Mouse (Mus musculus) intestine, embryonic 16.5 days (tissue): ENCODE data around the gene Gprin1. TPM values are rescaled to one million over a fixed set of nuclear protein-coding genes. Genes with fewer than 3 reads are reported as not detected.

Experiments
- ATAC-seq: fragments of 200-750 bp; cut with Nextera tagmentation; 2 replicates; pipeline ENCODE4 v1.8.0; 2017; ENCODE audit warnings: moderate TSS enrichment, moderate library complexity
- H3K27ac ChIP-seq: fragments of 300-500 bp; sonication (generic); 2 replicates; pipeline ENCODE4 v1.5.1; 2014; ENCODE audit warnings: mild to moderate bottlenecking, low read length
- H3K27me3 ChIP-seq: fragments of 300-500 bp; sonication (generic); replicated peaks from 2 replicates; pipeline ENCODE4 v1.6.1; 2014; ENCODE audit warnings: low read length, control low read depth, mixed read lengths; ENCODE audit not compliant: control insufficient read depth, insufficient read depth
- H3K36me3 ChIP-seq: fragments of 300-500 bp; sonication (generic); 2 replicates; pipeline ENCODE4 v1.6.1; 2014; ENCODE audit warnings: low read length, control low read depth; ENCODE audit not compliant: control insufficient read depth, insufficient read depth
- H3K4me1 ChIP-seq: fragments of 300-500 bp; sonication (generic); 2 replicates; pipeline ENCODE4 v1.6.1; 2014; ENCODE audit warnings: low read length, control low read depth, mixed read lengths; ENCODE audit not compliant: control insufficient read depth, insufficient read depth
- H3K4me2 ChIP-seq: fragments of 300-500 bp; sonication (generic); 2 replicates; pipeline ENCODE4 v1.6.1; 2014; ENCODE audit warnings: low read depth, low read length, control low read depth
- H3K4me3 ChIP-seq: fragments of 300-500 bp; sonication (generic); 2 replicates; pipeline ENCODE4 v1.5.1; 2014; ENCODE audit warnings: mild to moderate bottlenecking, low read length
- H3K9ac ChIP-seq: fragments of 300-500 bp; sonication (generic); 2 replicates; pipeline ENCODE4 v1.6.1; 2014; ENCODE audit warnings: low read depth, low read length
- H3K9me3 ChIP-seq: fragments of 300-500 bp; sonication (generic); 2 replicates; pipeline ENCODE4 v1.6.1; 2016; ENCODE audit warnings: low read length, control low read depth; ENCODE audit not compliant: control insufficient read depth
- WGBS: fragments of 180-500 bp; shearing (Covaris S2); extraction: QIAGEN DNeasy Blood & Tissue Kit; methylation state at CpG from one replicate; pipeline ENCODE4 v1.1.7; 2014; 5-methylcytosine and 5-hydroxymethylcytosine counted together
- polyA plus RNA-seq: library from polyadenylated mRNA; unstranded; fragments of >200 nt; fragmentation: Nextera tagmentation; extraction: Ambion mirVana; gene quantifications from 2 replicates; pipeline ENCODE4 v1.2.1, GENCODE M21; 2015

Gene Gprin1
- polyA plus RNA-seq, 1 experiment from 2014 or later: 0.15 TPM

DNA sequence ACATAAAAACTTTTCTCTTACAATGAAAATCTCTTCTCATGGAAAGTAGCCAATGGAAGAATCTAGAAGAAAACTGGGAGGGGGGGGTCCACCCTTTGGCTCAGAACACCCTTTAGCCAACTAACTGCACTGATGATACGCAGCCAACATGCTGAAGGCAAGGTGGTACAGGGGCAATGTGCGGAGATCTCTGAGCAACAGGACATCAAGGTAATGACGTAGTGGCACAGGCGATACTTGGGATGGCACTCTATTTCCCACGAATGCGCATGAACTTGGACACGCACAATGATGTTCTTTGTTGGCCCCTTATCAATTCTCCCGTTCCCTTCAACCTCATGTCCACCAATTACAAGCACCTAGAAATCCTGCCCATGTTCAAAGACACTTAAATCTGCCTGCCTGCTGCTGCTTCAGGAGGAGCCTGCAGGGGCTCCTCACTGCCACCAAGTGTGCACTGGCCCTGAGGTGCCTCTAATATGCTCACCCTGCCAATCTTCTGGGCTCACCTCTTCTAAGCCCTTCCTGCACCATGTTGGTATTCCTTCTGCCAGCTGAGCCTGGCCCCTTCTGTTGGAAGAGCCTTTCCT lies 59.4 kb downstream of the Gprin1 start:
- ATAC-seq: no peak
- H3K4me3 ChIP-seq: no peak overlapping the region
- no peaks in the 10 kb centered on the region for H3K9me3 ChIP-seq
- no peaks in the 10 kb centered on the region for H3K27me3 ChIP-seq
- H3K9ac ChIP-seq: no peak overlapping the region
- WGBS: 85% methylated on average over 8 of the region's 8 CpGs
- H3K36me3 ChIP-seq: no peaks in the 10 kb centered on the region
- H3K4me2 ChIP-seq: no peak overlapping the region
- no peak overlapping the region for H3K27ac ChIP-seq
- H3K4me1 ChIP-seq: peaks cover 46% of the 10 kb centered on the region

DNA sequence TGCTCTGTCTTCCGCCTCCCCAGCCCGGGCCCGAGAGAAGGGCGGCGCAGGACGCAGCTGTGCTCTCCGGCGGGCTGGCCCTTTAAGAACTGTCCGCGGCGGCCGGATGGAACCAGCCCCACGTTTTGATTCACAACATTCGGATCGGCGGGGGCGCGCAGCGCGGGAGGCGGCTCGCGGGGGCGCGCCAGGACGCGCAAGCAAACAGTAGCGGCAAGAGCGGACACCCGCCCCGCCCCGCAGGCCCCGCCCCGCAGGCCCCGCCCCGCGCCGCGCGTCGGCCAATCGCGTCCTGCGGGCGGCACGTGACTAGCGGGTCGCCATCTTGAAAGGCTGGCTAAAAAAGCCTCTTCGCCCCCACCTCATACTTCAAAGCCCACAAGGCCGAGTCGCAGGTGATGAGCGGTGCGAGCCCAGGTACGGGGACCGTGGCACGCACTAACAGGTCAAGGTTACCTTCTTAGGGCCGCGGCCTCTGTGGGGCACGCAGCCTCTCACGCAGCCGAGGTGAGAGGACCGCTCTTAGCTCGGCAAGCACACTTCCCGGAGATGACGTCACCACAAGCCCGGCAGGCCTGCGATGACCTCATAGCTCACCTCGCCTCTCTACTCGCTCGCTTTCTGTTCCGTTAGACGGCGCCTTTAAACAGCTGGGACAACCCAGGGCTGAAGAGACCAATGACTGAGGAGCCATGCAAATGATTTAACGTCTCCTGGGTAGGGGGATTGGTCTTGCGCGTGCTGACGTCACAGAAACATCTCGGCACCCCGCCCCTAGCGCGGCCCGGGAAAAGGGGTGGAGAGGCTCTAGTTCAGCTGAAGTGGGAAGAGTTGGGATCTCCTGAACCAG lies 61.9 kb downstream of the Gprin1 start:
- WGBS: 0% methylated on average over 77 of the region's 82 CpGs
- H3K27ac ChIP-seq: peak overlapping the region; percentile 98

DNA sequence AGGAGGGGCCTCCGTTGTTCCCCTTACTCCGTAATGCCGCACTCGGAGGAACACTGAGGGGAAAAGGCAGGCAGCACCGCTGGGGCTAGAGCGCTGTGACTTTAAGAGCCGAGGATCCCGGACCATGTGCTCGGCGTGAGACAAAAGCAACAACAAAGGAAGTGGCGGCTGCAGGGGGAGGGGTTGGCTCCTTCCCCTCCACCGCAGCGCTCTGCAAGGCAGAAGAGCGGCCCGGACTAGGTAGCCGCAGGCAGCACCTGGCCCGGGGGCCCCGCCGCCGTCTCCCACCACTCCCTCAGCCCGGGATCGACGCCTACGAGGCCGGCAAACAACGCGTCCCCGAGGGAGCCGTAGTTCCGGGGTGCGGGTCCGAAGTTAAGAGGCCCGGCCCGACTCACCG lies 62.6 kb downstream of the Gprin1 start:
- Histone ChIP-seq H3K4me3 (peak overlapping the region; percentile 68), H3K4me2 (peak overlapping the region; percentile 78), H3K9me3 (no peaks in the 10 kb centered on the region), H3K9ac (peak overlapping the region; percentile 93), H3K36me3 (peaks cover 14% of the 10 kb centered on the region), H3K4me1 (peaks cover 43% of the 10 kb centered on the region), H3K27me3 (no peaks in the 10 kb centered on the region), H3K27ac (peak overlapping the region; percentile 98)
- ATAC-seq: peak; percentile 66
- WGBS: under 1% methylated on average over 35 of the region's 35 CpGs

More for the DNA sequence above, 61.9 kb downstream of the Gprin1 start:
- Histone ChIP-seq H3K4me3 (peak overlapping the region; percentile 68), H3K4me1 (peaks cover 50% of the 10 kb centered on the region), H3K4me2 (peak overlapping the region; percentile 78), H3K27me3 (no peaks in the 10 kb centered on the region), H3K9me3 (no peaks in the 10 kb centered on the region), H3K36me3 (peaks cover 7% of the 10 kb centered on the region), H3K9ac (peak overlapping the region; percentile 93)
- ATAC-seq: peak; percentile 89

Other genes with a start within 250 kb of the Gprin1 start
- gene Simc1, start 246.1 kb downstream of the Gprin1 start, polyA plus RNA-seq: 5.0 and 5.1 TPM in 2 replicates
- 126 and 127 TPM in 2 replicates for gene 4833439L19Rik, start 184.4 kb downstream of the Gprin1 start, polyA plus RNA-seq
- 18.8 and 21.5 TPM in 2 replicates for gene Arl10, start 174.9 kb downstream of the Gprin1 start, polyA plus RNA-seq
- gene Nop16, start 159.8 kb downstream of the Gprin1 start, polyA plus RNA-seq: 75.3 and 91.4 TPM in 2 replicates
- 260 TPM in 2 replicates for gene Higd2a, start 159.7 kb downstream of the Gprin1 start, polyA plus RNA-seq
- 80.1 and 87.4 TPM in 2 replicates for gene Cltb, start 138.5 kb downstream of the Gprin1 start, polyA plus RNA-seq
- gene Faf2, start 128.1 kb downstream of the Gprin1 start, polyA plus RNA-seq: 61.0 and 70.2 TPM in 2 replicates
- gene Rnf44, start 56.0 kb downstream of the Gprin1 start, polyA plus RNA-seq: 48.9 and 59.3 TPM in 2 replicates
- gene Cdhr2, start 48.4 kb downstream of the Gprin1 start, polyA plus RNA-seq: 64.2 and 94.9 TPM in 2 replicates
- 0.39 and 0.46 TPM in 2 replicates for gene Sncb, start 16.7 kb upstream of the Gprin1 start, polyA plus RNA-seq
- not detected in 2 replicates for gene Eif4e1b, start 34.1 kb upstream of the Gprin1 start, polyA plus RNA-seq
- gene Tspan17, start 39.5 kb upstream of the Gprin1 start, polyA plus RNA-seq: 13.6 and 14.1 TPM in 2 replicates
- gene Unc5a, start 199.5 kb upstream of the Gprin1 start, polyA plus RNA-seq: 1.4 and 2.4 TPM in 2 replicates